Mouse (Mus musculus) hindbrain, embryonic 14.5 days (tissue): ENCODE measurements around the gene Csnk2a1. TPM values are rescaled to one million over a fixed set of nuclear protein-coding genes. Genes with fewer than 3 reads are reported as not detected.
"Not testable (repeated sequence)": the region's sequence is repeated elsewhere in the genome, so short reads cannot be mapped to it uniquely, and the experiment has no call there.

Source experiments
- ATAC-seq: fragments of 200-750 bp; cut with Nextera tagmentation; 2 replicates; pipeline ENCODE4 v1.8.0; 2017; ENCODE audit warnings: moderate number of reproducible peaks, mild to moderate bottlenecking, moderate TSS enrichment, moderate library complexity; ENCODE audit not compliant: low FRiP score
- DNase-seq: peaks from one replicate; pipeline ENCODE4 v3.0.0-alpha.2; 2015; ENCODE audit warnings: low spot score
- H3K27ac ChIP-seq: fragments of 300-500 bp; sonication (generic); 2 replicates; pipeline ENCODE4 v1.5.1; 2014; ENCODE audit warnings: mild to moderate bottlenecking, moderate library complexity
- H3K27me3 ChIP-seq: fragments of 300-500 bp; sonication (generic); 2 replicates; pipeline ENCODE4 v1.6.1; 2014; ENCODE audit warnings: mild to moderate bottlenecking, low read length, mixed read lengths; ENCODE audit not compliant: control insufficient read depth, insufficient read depth
- H3K36me3 ChIP-seq: fragments of 300-500 bp; sonication (generic); replicated peaks from 2 replicates; pipeline ENCODE4 v1.6.1; 2014; ENCODE audit not compliant: control insufficient read depth, insufficient read depth
- H3K4me1 ChIP-seq: fragments of 300-500 bp; sonication (generic); replicated peaks from 2 replicates; pipeline ENCODE4 v1.6.1; 2014; ENCODE audit warnings: antibody characterized with exemption, low read length, mixed read lengths; ENCODE audit not compliant: control insufficient read depth, insufficient read depth
- H3K4me2 ChIP-seq: fragments of 300-500 bp; sonication (generic); replicated peaks from 2 replicates; pipeline ENCODE4 v1.6.1; 2014; ENCODE audit warnings: mild to moderate bottlenecking, moderate library complexity
- H3K4me3 ChIP-seq: fragments of 300-500 bp; sonication (generic); replicated peaks from 2 replicates; pipeline ENCODE4 v1.5.1; 2014; ENCODE audit warnings: mild to moderate bottlenecking, low read length
- H3K9ac ChIP-seq: fragments of 300-500 bp; sonication (generic); 2 replicates; pipeline ENCODE4 v1.6.1; 2014
- H3K9me3 ChIP-seq: fragments of 300-500 bp; sonication (generic); 2 replicates; pipeline ENCODE4 v1.6.1; 2016; ENCODE audit warnings: low read length; ENCODE audit not compliant: control insufficient read depth
- WGBS: fragments of 180-500 bp; shearing (Covaris S2); extraction: QIAGEN DNeasy Blood & Tissue Kit; methylation state at CpG from one replicate; pipeline ENCODE4 v1.1.7; 2014; 5-methylcytosine and 5-hydroxymethylcytosine counted together
- polyA plus RNA-seq: library from polyadenylated mRNA; unstranded; fragments of >200 nt; fragmentation: Nextera tagmentation; extraction: Ambion mirVana; gene quantifications from 2 replicates; pipeline ENCODE4 v1.2.1, GENCODE M21; 2014

Gene Csnk2a1
- polyA plus RNA-seq, 1 experiment from 2014 or later: 150 TPM

GRCm38 (mm10) chr2:152190161-152190560 lies 36.5 kb upstream of the Csnk2a1 start:
- H3K4me2 ChIP-seq: no peak overlapping the region
- no peaks in the 10 kb centered on the region for H3K36me3 ChIP-seq
- H3K9ac ChIP-seq: no peak overlapping the region
- no peak for DNase-seq
- no peaks in the 10 kb centered on the region for H3K4me1 ChIP-seq
- H3K4me3 ChIP-seq: no peak overlapping the region
- no peaks in the 10 kb centered on the region for H3K9me3 ChIP-seq
- ATAC-seq: no peak
- H3K27me3 ChIP-seq: no peaks in the 10 kb centered on the region
- H3K27ac ChIP-seq: no peak overlapping the region
- 82% methylated on average over 7 of the region's 7 CpGs for WGBS

GRCm38 (mm10) chr2:152192591-152193345 lies 33.9 kb upstream of the Csnk2a1 start:
- no peak for ATAC-seq
- Histone ChIP-seq H3K27me3 (no peaks in the 10 kb centered on the region), H3K9me3 (no peaks in the 10 kb centered on the region), H3K36me3 (no peaks in the 10 kb centered on the region), H3K9ac (no peak overlapping the region), H3K4me3 (no peak overlapping the region), H3K27ac (no peak overlapping the region), H3K4me2 (no peak overlapping the region), H3K4me1 (no peaks in the 10 kb centered on the region)
- WGBS: 76% methylated on average over 13 of the region's 13 CpGs
- DNase-seq: no peak

- Histone ChIP-seq H3K4me3 (no peak overlapping the region), H3K27ac (no peak overlapping the region), H3K9ac (no peak overlapping the region), H3K36me3 (no peaks in the 10 kb centered on the region), H3K4me2 (no peak overlapping the region), H3K27me3 (no peaks in the 10 kb centered on the region), H3K9me3 (no peaks in the 10 kb centered on the region), H3K4me1 (no peaks in the 10 kb centered on the region)
- ATAC-seq (no peak), DNase-seq (no peak)
- 78% methylated on average over 7 of the region's 7 CpGs for WGBS
Observed at GRCm38 (mm10) chr2:152193346-152193710, 33.3 kb upstream of the Csnk2a1 start.

- WGBS: 98% methylated on average over 2 of the region's 2 CpGs
- no peaks in the 10 kb centered on the region for H3K27me3 ChIP-seq
- H3K9me3 ChIP-seq: no peaks in the 10 kb centered on the region
- ATAC-seq (no peak), DNase-seq (no peak)
- no peak overlapping the region for H3K4me3 ChIP-seq
- no peak overlapping the region for H3K4me2 ChIP-seq
- H3K36me3 ChIP-seq: no peaks in the 10 kb centered on the region
- no peak overlapping the region for H3K9ac ChIP-seq
- no peaks in the 10 kb centered on the region for H3K4me1 ChIP-seq
- no peak overlapping the region for H3K27ac ChIP-seq
Observed at GRCm38 (mm10) chr2:152194586-152194985, 32.1 kb upstream of the Csnk2a1 start.

GRCm38 (mm10) chr2:152196896-152197295 lies 29.7 kb upstream of the Csnk2a1 start:
- no peak overlapping the region for H3K4me3 ChIP-seq
- H3K27ac ChIP-seq: no peak overlapping the region
- no peaks in the 10 kb centered on the region for H3K4me1 ChIP-seq
- no peaks in the 10 kb centered on the region for H3K27me3 ChIP-seq
- DNase-seq (no peak), ATAC-seq (peak; percentile 37; the same call in 1 of the 2 replicates)
- H3K36me3 ChIP-seq: no peaks in the 10 kb centered on the region
- H3K9ac ChIP-seq: peak overlapping the region; percentile 14; the same call in 1 of the 2 replicates
- H3K4me2 ChIP-seq: no peak overlapping the region
- 46% methylated on average over 3 of the region's 3 CpGs for WGBS
- H3K9me3 ChIP-seq: no peaks in the 10 kb centered on the region

- ATAC-seq: peak; percentile 90
- H3K4me3 ChIP-seq: no peak overlapping the region
- H3K27ac ChIP-seq: no peak overlapping the region
- H3K4me1 ChIP-seq: no peaks in the 10 kb centered on the region
- 44% methylated on average over 10 of the region's 10 CpGs for WGBS
- H3K9me3 ChIP-seq: no peaks in the 10 kb centered on the region
- peak overlapping the region; percentile 14; the same call in 1 of the 2 replicates for H3K9ac ChIP-seq
- H3K36me3 ChIP-seq: no peaks in the 10 kb centered on the region
- DNase-seq: peak; percentile 93
- no peak overlapping the region for H3K4me2 ChIP-seq
- no peaks in the 10 kb centered on the region for H3K27me3 ChIP-seq
Observed at GRCm38 (mm10) chr2:152197301-152197712, 29.3 kb upstream of the Csnk2a1 start.

- H3K27me3 ChIP-seq, H3K4me3 ChIP-seq, H3K4me1 ChIP-seq, H3K27ac ChIP-seq, H3K9me3 ChIP-seq, H3K9ac ChIP-seq, ATAC-seq, H3K4me2 ChIP-seq, H3K36me3 ChIP-seq, DNase-seq: not testable (repeated sequence)
- 97% methylated on average over 7 of the region's 9 CpGs for WGBS
Observed at GRCm38 (mm10) chr2:152206139-152206538, 20.5 kb upstream of the Csnk2a1 start.

GRCm38 (mm10) chr2:152211871-152212270 lies 14.8 kb upstream of the Csnk2a1 start:
- Histone ChIP-seq H3K4me3 (no peak overlapping the region), H3K9ac (no peak overlapping the region), H3K27ac (no peak overlapping the region), H3K4me2 (no peak overlapping the region), H3K36me3 (no peaks in the 10 kb centered on the region), H3K27me3 (no peaks in the 10 kb centered on the region), H3K9me3 (no peaks in the 10 kb centered on the region), H3K4me1 (no peaks in the 10 kb centered on the region)
- WGBS: 82% methylated on average over 3 of the region's 3 CpGs
- DNase-seq: no peak
- ATAC-seq: no peak

GRCm38 (mm10) chr2:152216975-152217374 lies 9.7 kb upstream of the Csnk2a1 start:
- Histone ChIP-seq H3K36me3 (no peaks in the 10 kb centered on the region), H3K27ac (no peak overlapping the region), H3K4me1 (no peaks in the 10 kb centered on the region), H3K27me3 (no peaks in the 10 kb centered on the region), H3K9ac (no peak overlapping the region), H3K4me3 (no peak overlapping the region), H3K4me2 (no peak overlapping the region), H3K9me3 (no peaks in the 10 kb centered on the region)
- no peak for DNase-seq
- WGBS: 85% methylated on average over 1 of the region's 1 CpGs
- ATAC-seq: no peak
